Mouse (Mus musculus): ENCODE results near the gene Scn5a.

The Scn5a gene

DNA sequence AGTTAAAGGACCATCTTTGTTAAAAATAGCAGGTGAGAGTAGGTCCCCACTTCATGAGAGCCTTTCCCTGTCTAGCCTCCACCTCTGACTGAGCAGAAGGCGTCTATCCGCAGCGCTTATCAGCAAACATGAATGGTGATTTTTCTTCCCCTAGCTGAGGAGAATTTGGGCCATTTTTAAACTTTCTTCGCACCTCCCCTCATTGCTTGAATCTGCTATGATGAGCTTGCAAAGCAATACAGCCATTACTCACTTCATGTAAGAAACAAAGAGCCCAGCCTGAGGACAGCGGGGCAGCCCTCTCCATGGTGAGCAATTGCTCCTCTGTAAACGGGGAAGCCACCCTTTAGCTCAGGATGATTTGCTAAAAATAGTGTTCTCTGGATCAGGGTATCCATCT is 14.0 kb downstream of the Scn5a start:
- no peak for DNase-seq (ENCODE audit: low spot score in 2 of 2)

DNA sequence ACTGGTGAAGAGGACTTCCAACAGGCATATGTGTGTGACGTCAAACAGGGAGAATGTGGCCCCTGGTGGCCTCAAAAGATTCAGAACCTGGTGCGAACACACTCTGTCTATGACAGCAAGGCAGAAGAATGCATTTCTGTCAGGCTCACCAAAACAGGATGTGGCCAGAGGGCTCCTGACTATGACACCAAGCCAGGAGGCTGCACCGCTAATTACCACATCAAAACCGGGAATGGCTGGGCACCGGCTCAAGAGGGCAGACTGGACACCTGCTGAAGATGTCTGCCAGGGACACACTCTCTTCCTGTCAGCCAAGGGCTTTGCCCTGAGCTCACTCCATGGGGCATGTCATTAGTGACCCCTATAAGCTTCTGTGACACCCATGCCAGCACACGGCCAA is 15.2 kb downstream of the Scn5a start:
- DNase-seq (ENCODE audit: low spot score in 2 of 2) = no peak

DNA sequence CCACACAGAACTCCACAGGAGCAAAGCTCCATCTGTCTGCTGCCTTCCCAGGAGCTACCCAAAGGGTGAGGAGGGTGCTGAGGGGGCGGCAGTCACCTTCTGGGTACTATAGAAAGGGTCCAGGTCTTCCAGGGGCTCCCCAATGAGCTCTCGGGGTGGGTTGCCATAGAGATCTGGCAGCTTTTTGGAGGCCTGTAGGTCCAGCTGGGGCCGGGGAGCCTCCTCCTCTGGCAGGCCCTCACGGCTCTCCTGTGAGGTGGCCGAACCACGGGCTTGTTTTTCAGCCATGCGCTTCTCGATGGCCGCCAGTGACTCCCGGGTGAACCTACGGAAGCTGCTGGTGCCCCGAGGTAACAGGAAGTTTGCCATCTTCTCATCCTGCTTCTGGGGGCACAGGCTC is 16.6 kb downstream of the Scn5a start:
- no peak for DNase-seq (ENCODE audit: low spot score in 2 of 2)

DNA sequence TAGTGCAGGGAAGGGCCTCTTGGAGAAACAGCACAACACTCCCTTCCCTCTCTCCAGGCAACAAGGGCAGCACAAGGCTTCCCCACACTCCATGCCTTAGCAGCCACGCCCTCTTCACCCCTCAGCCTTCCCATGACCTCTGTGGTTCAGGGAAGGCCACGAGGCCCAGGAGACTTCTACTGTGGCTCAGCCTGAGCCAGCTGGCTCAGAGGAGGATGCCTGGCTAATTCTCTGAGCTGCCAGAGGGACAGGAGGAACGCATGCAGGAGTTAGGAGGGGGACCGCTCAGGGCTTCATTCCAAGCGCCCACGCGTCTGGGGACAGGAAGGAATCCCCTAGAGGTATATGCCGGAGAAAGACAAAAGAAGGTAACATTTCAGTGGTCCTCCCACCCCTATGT is 17.1 kb downstream of the Scn5a start:
- DNase-seq (ENCODE audit: low spot score in 2 of 2) = peak in 1 of 2 experiments; percentile 60

DNA sequence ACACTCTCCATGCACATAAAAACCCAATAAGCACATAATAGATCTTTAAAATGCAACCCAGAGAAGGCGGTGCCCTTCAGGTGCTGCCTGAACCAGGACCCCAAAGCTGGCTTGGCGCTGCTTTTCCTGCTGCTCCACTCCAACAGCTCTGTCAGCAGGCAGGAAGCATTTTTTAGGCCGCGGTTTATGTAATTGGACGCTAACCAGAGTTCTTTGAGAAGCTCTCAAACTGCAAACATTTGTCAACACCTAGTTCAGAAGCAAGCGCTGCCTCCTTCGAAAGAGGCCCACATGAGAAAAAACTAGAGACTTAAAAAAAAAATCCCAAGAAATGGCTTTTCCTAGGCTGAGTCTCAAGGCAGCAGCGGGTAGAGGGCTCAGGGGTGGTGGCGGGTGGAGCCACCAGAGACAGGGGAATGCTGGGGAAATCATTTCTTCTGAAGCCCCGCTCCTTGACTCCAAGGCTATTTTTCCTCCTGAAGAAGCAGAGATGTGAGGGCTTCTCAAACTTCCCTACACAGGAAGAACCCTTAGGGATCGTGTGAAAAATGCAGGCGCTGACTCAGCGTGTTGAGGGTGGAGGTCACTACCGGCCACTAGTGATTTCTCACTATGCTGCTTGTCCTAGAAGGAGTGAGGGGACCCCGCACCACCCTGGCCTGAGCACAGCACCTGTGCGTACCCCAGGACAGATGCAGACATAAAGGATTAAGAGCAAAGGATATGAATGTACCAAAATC is 19.1 kb downstream of the Scn5a start:
- no peak for DNase-seq (ENCODE audit: low spot score in 2 of 2)

DNA sequence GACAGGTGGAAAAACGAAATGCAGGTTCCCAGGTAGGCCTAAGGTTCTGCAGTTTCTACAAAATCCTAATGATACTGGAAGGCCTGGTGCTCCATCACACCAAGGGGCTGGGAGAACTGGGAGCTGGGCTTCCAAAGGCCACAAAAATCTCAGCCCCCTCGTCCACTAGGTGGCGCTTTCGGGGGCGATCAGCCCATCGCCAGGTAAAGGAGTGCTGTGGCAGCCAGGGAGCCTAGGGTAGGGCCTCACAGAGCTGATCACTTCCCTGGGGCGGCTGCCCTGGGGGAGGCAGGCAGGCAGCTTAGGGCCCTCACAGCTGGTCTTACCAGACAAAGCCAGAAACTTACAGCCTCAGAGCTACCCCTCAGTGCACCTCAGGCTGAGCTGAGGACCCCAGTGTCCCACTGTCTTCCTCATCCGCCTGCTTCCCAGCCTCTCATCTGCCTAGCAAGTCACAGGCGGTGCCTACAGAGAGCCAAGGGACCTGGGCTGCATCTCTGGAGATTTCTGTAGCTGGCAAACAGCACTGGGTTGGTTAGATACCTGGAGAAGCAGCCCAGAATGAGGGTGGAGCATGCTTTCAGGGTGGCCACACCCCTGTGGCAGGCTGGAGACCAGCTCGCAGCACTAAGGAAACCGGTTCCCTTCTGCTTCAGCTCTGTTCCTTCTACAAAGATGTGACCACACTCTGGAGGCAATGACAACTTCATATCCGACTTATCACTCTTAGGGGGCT is 20.5 kb downstream of the Scn5a start:
- DNase-seq (ENCODE audit: low spot score in 2 of 2) = no peak

DNA sequence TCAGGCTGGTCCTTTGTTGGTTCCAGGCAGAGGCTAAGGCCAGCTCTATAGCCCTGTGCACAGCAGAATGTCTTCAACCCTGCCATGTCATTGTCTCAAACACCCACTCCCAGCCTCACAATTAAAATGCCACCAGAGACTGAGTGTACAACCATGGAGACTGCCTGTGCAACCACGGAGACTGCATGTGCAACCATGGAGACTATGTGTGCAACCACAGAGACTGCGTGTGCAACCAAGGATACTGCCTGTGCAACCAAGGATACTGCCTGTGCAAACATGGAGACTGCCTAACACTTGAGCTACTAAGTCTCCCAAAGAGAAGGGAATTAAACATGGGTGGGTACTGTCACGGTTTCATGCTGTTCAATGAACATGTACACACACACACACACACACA is 22.8 kb downstream of the Scn5a start:
- no peak for DNase-seq (ENCODE audit: low spot score in 2 of 2)

DNA sequence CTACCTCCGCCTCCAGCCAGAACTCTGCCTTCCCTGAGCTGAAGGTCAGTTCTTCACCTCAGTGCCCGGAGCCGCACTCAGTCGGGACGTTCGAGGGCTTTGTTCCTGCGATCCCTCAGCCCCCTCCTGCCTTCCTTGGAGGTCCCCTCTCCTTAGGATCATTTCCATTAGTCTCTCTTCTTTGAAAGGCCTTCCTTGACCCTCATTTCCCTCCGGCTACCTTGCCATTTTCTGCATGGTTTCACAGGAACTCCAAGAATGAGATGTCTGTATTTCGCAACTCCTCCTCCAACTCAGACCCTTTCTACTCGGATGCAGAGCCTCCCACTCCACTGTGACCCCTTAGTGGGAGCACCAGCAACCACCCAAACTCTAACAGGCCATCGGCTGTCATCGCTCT is 31.3 kb downstream of the Scn5a start:
- no peak for DNase-seq (ENCODE audit: low spot score in 2 of 2)

DNA sequence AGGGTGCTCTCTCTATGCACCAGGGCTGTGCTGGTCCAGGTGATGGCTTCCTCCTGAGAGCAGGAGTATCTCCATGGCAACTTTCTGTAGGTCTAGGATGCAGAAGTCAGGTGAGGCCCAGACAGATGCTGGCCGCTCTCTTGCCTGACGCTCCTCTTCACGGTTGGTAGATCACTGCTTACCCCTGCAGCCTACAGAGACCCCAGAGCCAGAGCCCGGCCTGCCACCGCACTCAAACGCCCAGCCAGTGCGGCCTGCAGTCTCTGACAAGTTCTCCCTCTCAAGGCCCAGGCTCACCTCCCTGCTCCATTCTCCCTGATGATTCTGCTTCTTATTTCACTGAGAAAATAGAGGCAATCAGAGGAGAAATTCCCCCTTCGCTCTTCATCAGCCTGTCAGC is 31.7 kb downstream of the Scn5a start:
- no peak for DNase-seq (ENCODE audit: low spot score in 2 of 2)

DNA sequence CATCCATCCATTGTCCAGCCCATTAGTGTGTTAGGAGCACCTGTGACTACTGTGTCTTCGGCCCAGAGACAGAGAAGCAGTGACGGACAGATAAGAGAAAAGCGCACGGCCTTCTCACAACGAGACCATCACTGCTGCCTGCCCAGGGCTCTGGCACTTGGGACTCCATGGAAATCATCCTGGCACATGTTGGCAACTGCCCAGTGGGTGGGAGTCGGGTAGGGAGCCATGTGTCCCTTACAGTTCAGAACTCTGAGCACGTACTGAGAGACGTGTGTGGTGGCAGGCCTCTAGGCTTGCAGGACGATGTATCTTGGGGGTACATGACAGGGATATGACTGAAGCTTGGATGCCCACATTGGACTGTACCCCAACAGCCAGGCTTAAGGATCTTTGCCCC is 38.1 kb downstream of the Scn5a start:
- DNase-seq (ENCODE audit: low spot score in 2 of 2) = no peak

DNA sequence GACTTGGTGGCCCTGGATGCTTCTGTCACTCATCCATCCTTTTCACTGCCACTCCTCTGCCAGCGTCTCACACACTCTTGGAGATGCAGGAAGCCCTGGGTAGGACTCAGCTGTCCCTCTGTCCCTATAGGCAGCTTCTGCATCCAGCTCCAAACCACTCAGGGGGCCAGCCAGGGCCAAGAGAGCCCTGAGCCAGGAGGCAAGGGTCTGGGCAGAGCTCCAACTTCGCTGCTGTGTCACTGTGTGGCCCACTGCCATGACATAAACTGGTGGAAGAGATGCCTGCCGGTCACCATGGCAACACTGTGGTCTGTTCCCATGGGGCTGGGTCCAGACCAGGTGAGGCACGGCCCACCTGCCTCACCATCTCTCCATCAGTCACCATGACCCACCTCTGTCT is 41.0 kb downstream of the Scn5a start:
- DNase-seq (ENCODE audit: low spot score in 2 of 2) = peak; percentile 42 to 68

DNA sequence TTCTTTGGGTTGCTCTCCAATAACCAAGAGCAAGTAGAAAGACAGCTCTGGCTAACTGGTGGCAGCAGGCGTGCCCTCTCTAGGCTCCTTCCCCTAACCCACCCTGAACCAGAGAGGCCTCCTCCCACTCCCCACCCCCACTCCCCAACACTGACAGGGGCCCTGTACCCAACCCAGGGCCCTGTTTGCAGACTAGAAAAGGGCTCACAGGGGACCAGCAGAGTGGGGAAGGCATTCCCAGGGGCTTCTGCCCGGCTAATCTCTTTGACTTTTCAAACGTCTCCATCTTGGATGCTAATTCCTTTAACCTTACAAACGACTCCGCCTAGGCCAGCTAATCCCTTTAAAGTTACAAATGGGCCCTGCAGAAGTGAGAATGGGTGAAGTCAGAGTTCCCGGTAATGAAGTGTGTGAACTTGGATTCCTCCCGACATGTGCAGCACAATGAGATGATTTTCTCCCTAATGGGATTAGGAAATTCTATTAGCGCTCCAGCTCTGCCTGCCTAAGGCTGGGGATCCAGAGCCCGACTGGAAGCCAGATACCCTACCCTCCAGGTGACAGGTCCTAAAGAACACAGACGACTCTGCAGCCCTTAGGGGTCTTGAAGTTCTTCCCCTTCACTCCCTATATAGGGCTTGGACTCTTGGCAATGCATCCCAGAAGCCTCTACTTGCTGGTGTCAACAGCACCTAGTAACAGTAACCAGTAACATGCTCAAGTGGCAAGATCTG is 47.0 kb downstream of the Scn5a start:
- DNase-seq (ENCODE audit: low spot score in 2 of 2) = no peak

DNA sequence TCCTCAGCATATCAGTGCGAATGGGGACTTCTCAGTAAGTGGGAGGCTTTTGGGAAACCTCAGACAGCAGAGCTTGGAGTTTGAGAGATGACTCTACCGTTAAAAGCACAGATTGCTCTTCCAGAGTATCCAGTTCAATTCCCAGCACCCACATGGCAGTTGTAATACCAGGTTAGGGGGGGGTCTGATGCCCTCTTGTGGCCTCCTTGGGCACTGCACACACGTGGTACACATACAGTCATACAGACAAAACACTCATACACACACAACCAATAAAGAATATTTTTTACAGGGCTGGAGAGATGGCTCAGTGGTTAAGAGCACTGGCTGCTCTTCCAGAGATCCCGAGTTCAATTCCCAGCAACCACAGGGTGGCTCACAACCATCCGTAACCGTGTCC is 54.3 kb downstream of the Scn5a start:
- DNase-seq (ENCODE audit: low spot score in 2 of 2) = no peak

DNA sequence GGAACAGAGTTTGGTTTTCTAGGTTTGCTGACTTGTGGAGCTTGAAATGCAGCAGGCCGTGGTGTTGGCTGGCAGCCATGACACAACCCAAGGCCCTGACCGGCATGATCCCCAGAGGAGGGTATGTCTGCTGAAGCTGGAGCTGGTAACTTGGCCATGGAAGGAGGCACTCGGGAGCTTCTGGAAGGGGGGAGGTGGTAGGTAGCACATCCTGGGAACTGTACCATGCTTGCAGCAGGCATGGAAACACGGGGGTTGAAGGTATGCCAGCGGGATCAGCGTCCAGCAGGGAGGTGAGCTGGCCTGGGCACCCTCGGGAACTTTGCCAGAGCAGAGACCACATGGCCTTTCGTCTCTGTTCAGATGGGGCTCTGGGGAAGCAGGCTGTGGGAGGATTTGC is 55.5 kb downstream of the Scn5a start:
- no peak for DNase-seq (ENCODE audit: low spot score in 2 of 2)

DNA sequence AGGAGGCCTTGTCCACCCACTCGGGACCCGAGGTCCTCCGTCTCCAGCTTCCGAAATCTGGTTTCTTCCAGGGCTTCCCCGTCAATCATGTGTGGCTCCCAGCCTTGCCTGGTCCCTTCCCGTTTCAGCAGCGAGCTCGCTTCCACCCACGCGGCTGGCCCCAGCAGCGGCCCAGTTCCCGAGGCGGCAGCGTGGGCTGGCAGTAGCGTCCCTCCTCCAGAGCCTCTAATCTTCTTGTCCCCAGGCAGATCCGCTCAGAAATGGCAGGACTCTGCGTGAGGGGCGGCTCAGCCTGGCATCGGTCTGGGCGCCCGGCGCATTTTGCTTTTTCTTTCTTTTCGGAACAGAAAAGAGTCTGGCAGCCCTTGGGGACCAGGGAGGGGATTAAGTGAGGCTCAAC is 59.7 kb downstream of the Scn5a start:
- DNase-seq (ENCODE audit: low spot score in 2 of 2) = peak; percentile 42 to 52

DNA sequence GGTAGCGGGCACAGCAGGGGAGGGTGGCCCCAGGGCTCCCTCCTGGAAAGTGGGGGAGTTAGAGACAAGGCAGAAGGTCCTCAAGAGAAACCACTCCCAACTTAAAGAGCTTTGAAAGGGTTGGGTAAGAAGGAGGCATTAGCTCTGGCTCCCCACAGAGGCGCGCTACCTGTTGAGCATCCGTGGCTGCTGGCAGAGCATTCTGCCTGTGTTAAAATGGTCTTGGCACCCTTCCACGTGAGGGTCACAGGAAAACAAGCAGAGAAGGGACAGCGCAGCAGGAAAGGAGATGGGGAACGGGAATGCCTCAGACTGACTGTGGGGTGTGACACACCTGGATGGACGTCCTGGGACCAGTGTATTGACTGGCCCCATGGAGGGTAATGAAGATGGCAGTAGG is 60.6 kb downstream of the Scn5a start:
- DNase-seq (ENCODE audit: low spot score in 2 of 2) = no peak

DNA sequence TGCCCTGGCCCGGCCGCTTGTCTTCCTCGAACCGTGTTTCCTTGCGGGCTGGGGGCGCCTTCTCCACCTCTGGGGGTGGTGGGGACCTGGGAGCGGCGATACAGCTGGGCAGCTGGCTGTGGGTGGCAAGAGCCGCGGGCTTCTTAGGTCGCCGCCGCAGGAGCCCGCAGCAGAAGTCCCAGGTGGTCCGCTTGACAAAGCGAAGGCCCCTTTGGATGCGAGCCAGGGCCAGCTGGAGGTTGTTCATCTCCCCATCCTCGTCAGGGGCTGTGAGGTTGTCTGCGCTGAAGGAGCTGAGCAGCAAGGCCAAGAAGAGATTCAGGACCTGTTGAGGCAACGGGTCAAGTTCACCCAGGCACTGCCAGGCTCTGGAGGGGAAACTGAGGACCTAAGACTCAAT is 61.3 kb downstream of the Scn5a start:
- DNase-seq (ENCODE audit: low spot score in 2 of 2) = no peak

DNA sequence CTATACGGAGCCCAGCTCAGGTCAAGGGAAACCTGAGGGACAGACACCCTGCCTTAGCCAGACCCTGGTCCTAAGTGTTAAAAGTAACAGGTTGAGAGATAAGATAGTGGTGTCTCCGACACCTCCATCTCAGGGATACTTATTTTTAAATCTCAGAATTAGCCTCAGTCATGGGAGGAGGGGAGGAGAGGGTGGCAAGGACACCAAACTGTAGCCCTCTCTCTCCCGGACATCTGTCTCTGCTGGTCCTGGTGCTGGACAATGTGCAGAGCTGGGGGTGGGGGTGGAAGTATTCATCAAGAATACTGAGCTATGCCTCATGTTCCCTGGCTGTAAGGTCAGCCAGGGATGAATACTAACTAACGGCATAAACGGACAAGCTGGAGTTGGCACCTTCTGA is 62.0 kb downstream of the Scn5a start:
- no peak for DNase-seq (ENCODE audit: low spot score in 2 of 2)

DNA sequence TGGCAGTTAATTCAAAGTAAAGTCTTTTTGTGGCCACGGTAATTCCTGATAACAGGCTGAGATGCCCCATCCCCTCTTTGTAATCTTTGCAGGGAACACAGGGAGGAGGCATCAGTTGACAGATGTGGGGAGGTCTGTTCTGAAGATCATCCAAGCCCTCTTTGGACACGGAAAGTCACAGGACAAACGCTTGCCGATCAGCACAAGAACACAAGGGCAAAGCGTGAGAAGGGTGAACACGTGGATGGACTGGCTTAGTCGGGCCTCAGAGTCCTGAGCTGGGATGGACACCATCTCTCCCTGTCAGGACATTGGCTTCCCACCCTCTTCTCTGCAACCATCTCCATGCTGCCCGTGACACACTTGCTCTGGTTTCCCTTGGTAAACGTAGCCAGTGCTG is 63.4 kb downstream of the Scn5a start:
- DNase-seq (ENCODE audit: low spot score in 2 of 2) = no peak

DNA sequence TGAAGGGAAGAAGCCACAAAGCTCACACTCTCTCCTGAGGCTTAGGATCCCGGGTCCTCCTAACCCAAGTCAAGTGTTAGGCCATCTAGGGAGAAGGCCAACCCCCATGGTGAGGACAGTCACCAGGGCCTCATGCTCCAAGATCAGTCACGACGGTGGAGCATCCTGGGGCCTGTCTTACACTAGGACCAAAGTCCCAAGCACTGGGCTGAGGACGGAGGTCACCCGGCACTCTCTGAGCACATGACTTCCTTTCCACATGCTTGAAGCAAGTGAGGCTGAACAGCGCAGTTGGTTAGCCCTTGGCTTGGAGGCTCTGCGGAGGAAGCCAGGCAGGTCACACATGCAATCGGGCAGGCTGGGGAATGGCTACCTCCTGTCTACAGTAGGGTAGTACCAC is 63.8 kb downstream of the Scn5a start:
- DNase-seq (ENCODE audit: low spot score in 2 of 2) = no peak

DNA sequence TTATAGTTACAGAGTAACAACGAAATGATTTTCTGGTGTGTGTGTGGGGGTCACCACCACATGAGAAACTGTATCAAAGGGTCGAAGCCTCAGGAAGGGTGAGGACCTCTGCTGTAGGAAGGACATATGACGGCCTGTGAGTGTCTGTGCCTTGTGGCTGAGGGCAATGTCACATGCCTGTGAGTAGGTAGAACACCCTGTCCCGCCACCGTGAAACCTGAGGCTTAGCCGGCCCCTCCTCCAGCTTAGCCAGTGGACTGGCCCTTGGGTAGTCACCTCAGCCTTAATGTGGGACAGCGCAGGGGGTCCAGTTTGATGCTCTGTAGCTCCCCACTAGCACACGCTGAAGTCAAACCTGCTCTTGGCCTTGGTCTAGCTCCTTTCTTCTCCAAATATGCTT is 65.0 kb downstream of the Scn5a start:
- no peak for DNase-seq (ENCODE audit: low spot score in 2 of 2)

DNA sequence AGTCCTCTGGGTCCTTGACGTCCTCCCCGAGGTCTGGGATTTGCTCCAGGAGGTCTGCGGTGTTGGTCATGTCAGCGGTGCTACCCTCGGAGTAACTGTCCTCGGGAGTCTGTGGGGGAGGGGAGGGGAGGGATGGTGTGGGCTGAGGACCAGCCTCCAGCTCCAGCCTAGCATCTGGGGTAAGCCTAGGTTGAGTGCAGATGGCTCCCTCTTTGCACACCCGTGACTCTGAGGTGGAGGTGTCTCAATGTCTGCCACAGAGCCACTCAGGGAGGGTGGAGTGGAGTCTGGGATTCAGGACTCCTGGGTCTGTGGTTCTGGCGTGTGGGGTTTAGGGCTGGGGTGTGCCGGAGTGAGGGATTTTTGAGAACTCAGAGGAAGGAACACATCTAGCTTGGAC is 65.8 kb downstream of the Scn5a start:
- DNase-seq (ENCODE audit: low spot score in 2 of 2) = no peak

DNA sequence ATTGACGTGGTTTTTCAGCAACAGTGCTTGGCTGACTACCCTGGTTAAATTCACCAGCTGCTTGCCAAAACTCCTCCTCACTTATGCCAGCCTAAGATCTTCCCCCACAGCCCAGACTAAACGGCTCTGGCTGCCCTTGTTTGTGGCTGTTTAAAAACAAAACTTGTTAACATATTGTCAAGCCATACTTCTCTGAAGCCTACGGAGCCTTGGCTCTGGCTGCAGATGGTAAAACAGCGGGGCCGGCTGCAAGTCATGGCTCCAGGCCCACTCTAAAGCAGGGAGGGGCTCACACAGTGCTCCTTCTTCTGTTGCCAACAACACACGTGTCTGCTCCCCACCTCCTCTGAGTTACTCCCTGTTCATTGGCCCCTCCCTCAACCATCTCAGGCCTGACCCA is 67.9 kb downstream of the Scn5a start:
- peak; percentile 62 to 72 for DNase-seq (ENCODE audit: low spot score in 2 of 2)

All from right cerebral cortex, postnatal 10 days (tissue).